Mouse (Mus musculus): Measurements from ENCODE around the gene Phf2. TPM values are rescaled to one million over a fixed set of nuclear protein-coding genes. Genes with fewer than 3 reads are reported as not detected.

Phf2 gene
- total and polyA plus RNA-seq, 2 experiments from 2014 or later: 4.7 to 25.0 TPM

- H3K27me3 ChIP-seq (ENCODE audit: insufficient read depth, low read length): no peaks in the 10 kb centered on the region
- peak overlapping the region; percentile 96 for H3K9ac ChIP-seq (replicated peaks; ENCODE audit: low read length)
- H3K27ac ChIP-seq: no peak overlapping the region; the same call in 1 of the 2 replicates
- no peak for TF ChIP-seq CTCF (IDR thresholded peaks at IDR 0.05; ENCODE audit: low read depth)
- peak overlapping the region; percentile 90 for H3K4me3 ChIP-seq (ENCODE audit: low read length)
- peak overlapping the region; percentile 93 for H3K4me2 ChIP-seq (ENCODE audit: low read depth, low read length)
- ATAC-seq (no peak), DNase-seq (ENCODE audit: low spot score) (no peak)
- WGBS: 66% methylated on average over 7 of the region's 7 CpGs
- H3K4me1 ChIP-seq (ENCODE audit: insufficient read depth, low read length): peaks cover 20% of the 10 kb centered on the region
- H3K9me3 ChIP-seq (ENCODE audit: low read length): no peaks in the 10 kb centered on the region
- no peaks in the 10 kb centered on the region; the same call in 1 of the 2 replicates for H3K36me3 ChIP-seq (ENCODE audit: insufficient read depth, low read length)
These were observed 1.1 kb upstream of the Phf2 start for GRCm38 (mm10) chr13:48871887-48872606.

- Histone ChIP-seq H3K4me1 (ENCODE audit: insufficient read depth, low read length) (peaks cover 20% of the 10 kb centered on the region), H3K27me3 (ENCODE audit: insufficient read depth, low read length) (no peaks in the 10 kb centered on the region), H3K4me3 (ENCODE audit: low read length) (peak overlapping the region; percentile 90), H3K36me3 (ENCODE audit: insufficient read depth, low read length) (no peaks in the 10 kb centered on the region), H3K27ac (peak overlapping the region; percentile 88), H3K9me3 (ENCODE audit: low read length) (no peaks in the 10 kb centered on the region), H3K9ac (replicated peaks; ENCODE audit: low read length) (peak overlapping the region; percentile 96), H3K4me2 (ENCODE audit: low read depth, low read length) (peak overlapping the region; percentile 93)
- WGBS: under 1% methylated on average over 77 of the region's 102 CpGs
- no peak for TF ChIP-seq CTCF (IDR thresholded peaks at IDR 0.05; ENCODE audit: low read depth)
- ATAC-seq (peak; percentile 58), DNase-seq (ENCODE audit: low spot score) (peak; percentile 54)
These were observed 759 bp downstream of the Phf2 start for GRCm38 (mm10) chr13:48869950-48870770.

- Histone ChIP-seq H3K4me3 (ENCODE audit: low read length) (peak overlapping the region; percentile 90), H3K4me2 (ENCODE audit: low read depth, low read length) (peak overlapping the region; percentile 93), H3K9ac (replicated peaks; ENCODE audit: low read length) (peak overlapping the region; percentile 96), H3K4me1 (ENCODE audit: insufficient read depth, low read length) (peaks cover 24% of the 10 kb centered on the region), H3K27ac (peak overlapping the region; percentile 88), H3K36me3 (ENCODE audit: insufficient read depth, low read length) (no peaks in the 10 kb centered on the region), H3K9me3 (ENCODE audit: low read length) (no peaks in the 10 kb centered on the region), H3K27me3 (ENCODE audit: insufficient read depth, low read length) (no peaks in the 10 kb centered on the region)
- 8% methylated on average over 5 of the region's 5 CpGs for WGBS
- no peak for ATAC-seq
- no peak for TF ChIP-seq CTCF (IDR thresholded peaks at IDR 0.05; ENCODE audit: low read depth)
- DNase-seq (ENCODE audit: low spot score): no peak
These were observed 1.3 kb downstream of the Phf2 start for GRCm38 (mm10) chr13:48869600-48869949.

- DNase-seq (ENCODE audit: low spot score): no peak
- Histone ChIP-seq H3K27me3 (ENCODE audit: insufficient read depth, low read length) (no peaks in the 10 kb centered on the region), H3K9ac (replicated peaks; ENCODE audit: low read length) (0 out of 2 replicates have a peak overlapping the region, but pooled peaks have one; percentile 96), H3K36me3 (ENCODE audit: insufficient read depth, low read length) (no peaks in the 10 kb centered on the region), H3K9me3 (ENCODE audit: low read length) (no peaks in the 10 kb centered on the region), H3K27ac (peak overlapping the region; percentile 88; the same call in 1 of the 2 replicates), H3K4me2 (ENCODE audit: low read depth, low read length) (peak overlapping the region; percentile 93), H3K4me1 (ENCODE audit: insufficient read depth, low read length) (peaks cover 24% of the 10 kb centered on the region), H3K4me3 (ENCODE audit: low read length) (peak overlapping the region; percentile 90)
- no peak for TF ChIP-seq CTCF (IDR thresholded peaks at IDR 0.05; ENCODE audit: low read depth)
- ATAC-seq: no peak
- WGBS: 13% methylated on average over 5 of the region's 5 CpGs
These were observed 1.8 kb downstream of the Phf2 start for GRCm38 (mm10) chr13:48869088-48869487.

GRCm38 (mm10) chr13:48864673-48865356 is 6.1 kb downstream of the Phf2 start:
- no peak for TF ChIP-seq CTCF (IDR thresholded peaks at IDR 0.05; ENCODE audit: low read depth)
- H3K27ac ChIP-seq: 0 out of 2 replicates have a peak overlapping the region, but pooled peaks have one; percentile 20
- H3K9ac ChIP-seq (replicated peaks; ENCODE audit: low read length): no peak overlapping the region
- 62% methylated on average over 12 of the region's 12 CpGs for WGBS
- DNase-seq (ENCODE audit: low spot score): no peak
- H3K4me1 ChIP-seq (ENCODE audit: insufficient read depth, low read length): peaks cover 17% of the 10 kb centered on the region
- no peaks in the 10 kb centered on the region for H3K27me3 ChIP-seq (ENCODE audit: insufficient read depth, low read length)
- H3K9me3 ChIP-seq (ENCODE audit: low read length): no peaks in the 10 kb centered on the region
- no peaks in the 10 kb centered on the region for H3K36me3 ChIP-seq (ENCODE audit: insufficient read depth, low read length)
- no peak for ATAC-seq
- no peak overlapping the region for H3K4me3 ChIP-seq (ENCODE audit: low read length)
- H3K4me2 ChIP-seq (ENCODE audit: low read depth, low read length): no peak overlapping the region

GRCm38 (mm10) chr13:48863556-48863955 is 7.4 kb downstream of the Phf2 start:
- WGBS: 74% methylated on average over 9 of the region's 9 CpGs
- no peak overlapping the region for H3K27ac ChIP-seq
- H3K9me3 ChIP-seq (ENCODE audit: low read length): no peaks in the 10 kb centered on the region
- no peak for ATAC-seq
- no peaks in the 10 kb centered on the region for H3K27me3 ChIP-seq (ENCODE audit: insufficient read depth, low read length)
- H3K9ac ChIP-seq (replicated peaks; ENCODE audit: low read length): no peak overlapping the region
- no peak for DNase-seq (ENCODE audit: low spot score)
- no peak overlapping the region for H3K4me2 ChIP-seq (ENCODE audit: low read depth, low read length)
- no peaks in the 10 kb centered on the region for H3K36me3 ChIP-seq (ENCODE audit: insufficient read depth, low read length)
- TF ChIP-seq CTCF (IDR thresholded peaks at IDR 0.05; ENCODE audit: low read depth): no peak
- peaks cover 5% of the 10 kb centered on the region for H3K4me1 ChIP-seq (ENCODE audit: insufficient read depth, low read length)
- no peak overlapping the region for H3K4me3 ChIP-seq (ENCODE audit: low read length)
